Mouse (Mus musculus): ENCODE measurements at regions not wholly inside any gene's neighbourhood (a gene's known extent, or its start where the extent isn't known, plus 50 kb on each side); places are given as distances from the start of the nearest gene placed in this dataset.

DNA sequence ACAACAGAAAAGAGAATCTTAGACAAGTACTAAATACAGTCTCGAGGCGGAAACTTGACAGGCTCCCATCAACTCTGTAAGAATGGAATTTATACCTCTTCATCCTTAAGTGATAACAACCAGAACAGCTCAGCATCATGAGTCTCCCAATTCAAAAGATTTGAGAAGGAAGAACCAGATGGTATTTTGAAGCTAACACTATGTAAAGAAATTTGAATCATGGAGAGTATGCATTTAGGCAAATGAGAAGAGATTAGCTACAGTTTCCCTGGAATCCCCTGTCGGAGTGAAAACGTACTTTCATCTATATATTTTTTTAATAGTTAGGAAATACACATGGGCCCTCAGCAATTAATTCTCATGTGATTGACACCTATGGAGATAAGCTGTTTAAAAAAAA is 140.9 kb downstream of the Nrip1 start:
- DNase-seq (ENCODE audit: low spot score) = no peak

GRCm38 (mm10) chr16:76232174-76232573 is 141.5 kb downstream of the Nrip1 start:
- DNase-seq (ENCODE audit: low spot score) = no peak

GRCm38 (mm10) chr16:76230516-76231302 is 142.9 kb downstream of the Nrip1 start:
- DNase-seq (ENCODE audit: low spot score) = no peak

- no peak for DNase-seq (ENCODE audit: low spot score)
Observed at GRCm38 (mm10) chr16:76228451-76228850, 145.2 kb downstream of the Nrip1 start.

DNA sequence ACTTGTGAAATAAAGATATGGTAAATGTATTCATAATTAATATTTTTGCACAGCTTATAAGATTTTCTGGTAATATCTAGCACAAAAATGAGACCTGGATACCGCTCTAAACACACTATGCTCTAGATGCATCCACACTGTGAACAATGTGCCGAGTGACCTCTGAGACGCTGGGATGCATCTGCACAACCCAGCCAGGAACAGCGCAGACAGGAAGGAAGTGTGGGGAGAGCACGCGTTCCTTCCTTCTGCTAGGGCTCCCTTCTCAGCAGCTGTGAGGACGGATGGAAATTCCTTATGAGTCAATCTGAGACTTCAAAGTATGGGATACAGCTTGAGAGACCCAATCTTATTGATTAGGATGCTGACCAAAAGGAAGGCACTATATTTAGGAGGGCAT is 147.2 kb downstream of the Nrip1 start:
- DNase-seq (ENCODE audit: low spot score) = no peak

DNA sequence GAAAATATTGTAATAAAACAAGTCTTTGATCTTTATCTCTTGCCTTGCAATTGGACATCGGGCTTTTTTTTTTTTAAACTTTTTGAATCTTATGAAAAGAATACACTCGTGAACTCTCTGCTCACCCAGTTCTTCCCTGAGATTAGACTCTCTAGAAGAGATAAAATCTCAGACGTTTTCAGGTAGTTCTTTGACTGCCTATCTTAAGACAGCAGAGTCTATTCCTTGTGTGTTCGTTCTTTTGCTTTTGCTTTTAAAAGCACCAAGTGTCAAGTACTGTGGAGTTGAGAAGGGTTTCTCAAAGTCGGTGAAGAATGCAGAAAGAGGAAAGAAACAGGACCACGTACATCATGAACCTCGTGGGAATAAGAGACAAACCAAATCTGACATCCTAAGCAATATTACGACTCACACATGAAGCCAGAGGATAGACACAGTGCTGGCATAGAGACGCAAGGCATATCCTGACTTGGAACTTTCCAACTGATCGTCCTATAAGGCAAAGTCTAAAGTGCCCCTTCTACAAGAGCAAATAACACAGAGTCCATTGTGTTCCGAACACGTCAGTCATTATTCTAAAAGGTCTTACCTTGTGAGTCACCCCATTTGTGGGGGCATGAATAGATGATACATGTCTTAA is 147.9 kb downstream of the Nrip1 start:
- no peak for DNase-seq (ENCODE audit: low spot score)

- no peak for DNase-seq (ENCODE audit: low spot score)
Observed at GRCm38 (mm10) chr16:76224901-76225586, 148.6 kb downstream of the Nrip1 start.

DNA sequence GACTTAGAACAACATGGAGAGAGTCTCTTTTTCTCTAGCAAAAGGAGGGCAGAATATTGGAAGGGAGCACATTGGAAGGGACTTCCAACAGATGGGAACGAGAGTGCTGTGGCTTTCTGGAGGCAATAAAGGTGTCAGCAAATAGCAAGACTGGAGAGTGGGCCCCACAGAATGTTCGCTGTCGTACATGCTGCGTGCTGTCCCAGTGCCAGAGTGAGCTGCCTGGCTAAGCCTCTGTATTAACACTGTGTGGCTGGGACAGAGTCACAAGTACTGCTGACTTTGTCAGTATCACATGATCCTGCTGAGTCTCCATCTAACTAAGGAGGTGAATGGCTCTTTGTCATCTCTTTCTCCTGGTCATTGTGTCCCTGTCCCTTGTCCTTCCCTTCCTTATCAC is 149.9 kb downstream of the Nrip1 start:
- peak; percentile 22 for DNase-seq (ENCODE audit: low spot score)

GRCm38 (mm10) chr16:76222960-76223359 is 150.7 kb downstream of the Nrip1 start:
- no peak for DNase-seq (ENCODE audit: low spot score)

DNA sequence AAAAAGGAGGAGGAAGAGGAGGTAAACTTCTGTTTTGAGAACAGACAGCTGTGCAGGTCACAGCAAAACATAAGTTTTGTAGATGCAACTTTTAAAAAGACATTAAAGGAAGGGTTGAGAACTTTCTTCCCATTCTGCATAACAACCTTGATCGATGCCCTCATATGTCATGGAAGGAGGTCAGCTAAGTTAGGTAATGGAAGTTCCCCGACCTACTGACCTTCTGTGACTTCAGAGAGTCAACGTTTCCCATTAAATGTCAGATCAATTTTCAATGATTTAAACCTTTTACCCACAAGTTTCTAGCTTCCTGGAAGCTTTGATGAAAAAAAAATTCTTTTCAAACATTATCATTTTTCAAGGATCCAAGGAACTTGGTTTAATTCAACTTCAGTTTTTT is 153.2 kb downstream of the Nrip1 start:
- no peak for DNase-seq (ENCODE audit: low spot score)

GRCm38 (mm10) chr16:76219233-76219632 is 154.4 kb downstream of the Nrip1 start:
- DNase-seq (ENCODE audit: low spot score) = no peak

- no peak for DNase-seq (ENCODE audit: low spot score)
Observed at GRCm38 (mm10) chr16:76218310-76219170, 155.1 kb downstream of the Nrip1 start.

DNA sequence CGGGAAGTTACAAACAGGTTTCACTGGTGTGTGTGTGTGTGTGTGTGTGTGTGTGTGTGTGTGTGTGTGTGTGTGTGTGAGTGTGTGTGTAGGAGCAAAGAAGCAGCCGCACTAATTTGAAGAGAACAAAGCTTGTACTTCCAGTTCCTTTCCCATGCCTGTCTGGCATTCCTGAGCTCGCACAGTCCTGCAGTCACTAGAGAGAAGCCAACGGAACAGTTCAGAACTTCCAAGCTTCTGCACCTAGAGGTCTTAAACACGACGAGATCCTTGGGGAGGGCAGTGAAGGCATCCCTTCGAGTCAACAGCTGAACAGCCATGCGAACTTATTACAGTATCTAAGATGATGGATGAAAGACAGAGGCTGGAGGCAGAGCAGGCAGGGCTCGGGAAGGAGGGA is 157.4 kb downstream of the Nrip1 start:
- no peak for DNase-seq (ENCODE audit: low spot score)

GRCm38 (mm10) chr16:76215558-76215957 is 158.1 kb downstream of the Nrip1 start:
- no peak for DNase-seq (ENCODE audit: low spot score)

DNA sequence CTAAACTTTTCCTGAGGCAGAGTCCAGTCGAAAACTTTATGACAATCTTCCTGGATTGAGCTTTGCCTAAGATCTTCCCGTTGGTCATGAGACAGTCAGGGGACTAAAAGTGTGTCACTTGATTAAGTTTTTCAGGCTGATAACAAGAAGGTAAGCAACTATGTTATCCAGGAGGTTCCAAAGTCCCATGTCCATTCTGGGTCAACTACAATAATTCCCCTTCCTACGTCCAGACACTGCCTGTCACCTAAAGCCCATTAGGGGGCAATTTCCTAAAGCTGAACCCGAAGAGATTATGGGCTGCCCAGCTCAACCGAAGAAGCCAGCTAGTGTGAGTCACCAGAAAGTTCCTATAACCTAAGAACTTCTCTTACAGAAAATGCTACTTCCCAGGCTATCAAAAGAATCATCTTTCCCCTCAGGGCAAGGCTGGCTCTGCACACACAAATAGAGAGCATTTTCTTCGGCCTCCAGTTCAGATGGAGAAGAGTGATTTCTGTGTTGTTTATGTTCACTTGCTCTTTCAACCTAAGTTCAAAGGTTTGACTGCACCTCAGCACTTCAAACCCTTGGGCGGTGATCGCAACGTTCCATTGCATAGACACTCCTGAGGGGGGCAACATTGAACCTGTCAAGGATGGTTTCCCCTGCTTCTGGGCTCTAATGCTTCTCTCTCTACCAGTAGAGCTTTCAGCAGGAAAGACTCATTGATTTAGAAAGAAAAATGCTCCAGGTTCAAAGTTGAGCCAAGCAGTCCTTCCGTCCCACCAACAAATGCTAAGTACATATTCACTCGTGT is 171.7 kb downstream of the Nrip1 start:
- DNase-seq (ENCODE audit: low spot score) = peak; percentile 33

DNA sequence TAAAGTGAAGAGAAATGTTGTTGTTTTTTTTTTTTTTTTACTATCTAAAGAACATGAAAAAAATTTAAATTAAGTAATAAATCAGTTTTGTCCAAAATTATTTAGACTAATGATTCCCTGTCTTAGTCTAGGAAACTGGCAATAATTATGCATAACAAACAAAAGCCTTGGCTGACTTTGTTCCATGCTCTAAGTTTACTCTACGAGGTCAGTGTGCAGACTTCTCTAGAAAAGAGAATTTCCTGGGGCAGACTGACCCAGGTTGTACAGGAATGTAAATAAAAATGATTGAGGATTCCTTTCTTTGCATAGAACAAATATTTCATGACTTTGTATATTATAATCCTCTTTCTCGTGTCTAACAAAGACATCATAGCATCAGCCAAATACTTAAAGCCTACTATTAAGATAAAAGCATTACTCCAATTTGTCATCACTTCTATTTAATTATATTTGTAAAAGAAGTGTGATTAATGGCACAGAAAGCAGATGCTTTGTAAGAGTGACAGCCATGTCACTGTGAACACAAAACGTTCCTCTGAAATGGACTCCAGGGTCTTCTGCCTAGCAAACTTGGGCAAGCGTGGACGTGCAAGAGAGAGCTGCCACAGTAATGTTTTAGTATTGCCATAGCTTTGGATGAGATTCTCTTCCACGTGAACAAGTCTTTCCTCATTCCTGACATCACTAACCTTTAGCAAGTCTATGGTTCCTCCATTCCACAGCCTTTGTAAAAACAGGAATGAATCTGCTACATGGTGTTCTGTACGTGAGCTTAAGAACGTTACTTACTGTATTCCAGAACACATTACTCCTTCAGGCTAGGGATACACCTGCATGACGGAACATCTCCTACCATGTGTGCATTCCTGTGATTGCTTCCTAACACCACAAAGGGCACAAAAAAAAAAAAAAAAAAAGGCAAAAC is 172.6 kb downstream of the Nrip1 start:
- DNase-seq (ENCODE audit: low spot score) = no peak

DNA sequence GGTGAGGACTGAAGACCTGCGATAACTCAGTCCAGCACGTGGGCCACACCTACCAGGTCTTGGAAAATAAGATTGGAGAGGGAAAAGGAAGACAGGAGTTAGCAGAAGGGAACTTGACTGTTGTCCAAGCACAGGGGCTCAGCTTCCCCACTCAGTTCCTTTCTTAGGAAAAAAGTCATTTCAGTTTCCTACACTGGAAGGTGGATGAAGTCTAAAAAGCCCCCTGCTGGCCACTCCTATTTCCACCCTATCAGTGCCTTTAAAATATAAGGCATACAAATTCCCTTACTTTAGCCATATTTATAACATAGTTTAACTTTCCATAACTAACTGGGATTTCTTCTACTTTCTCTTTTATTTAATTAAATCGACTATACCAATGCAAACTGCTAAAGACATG is 173.4 kb downstream of the Nrip1 start:
- DNase-seq (ENCODE audit: low spot score) = peak; percentile 22

GRCm38 (mm10) chr16:76199006-76199405 is 174.6 kb downstream of the Nrip1 start:
- no peak for DNase-seq (ENCODE audit: low spot score)

GRCm38 (mm10) chr16:76194291-76194690 is 172.2 kb upstream of the Samsn1 start:
- DNase-seq (ENCODE audit: low spot score) = no peak

- DNase-seq (ENCODE audit: low spot score) = no peak
Observed at GRCm38 (mm10) chr16:76191135-76191534, 169.1 kb upstream of the Samsn1 start.
